Mouse (Mus musculus) limb, embryonic 11.5 days (tissue): ENCODE measurements around the gene Mapk1. TPM values are rescaled to one million over a fixed set of nuclear protein-coding genes. Genes with fewer than 3 reads are reported as not detected.
A peak's percentile ranks its signal among the peaks of the same experiment; 100 is the strongest.

ENCODE experiments used
- ATAC-seq: fragments of 200-750 bp; cut with Nextera tagmentation; 2 replicates; pipeline ENCODE4 v1.8.0; 2017; ENCODE audit warnings: low read depth; ENCODE audit not compliant: insufficient number of reproducible peaks, low FRiP score, low TSS enrichment
- DNase-seq: peaks from one replicate; pipeline ENCODE4 v3.0.0-alpha.2; 2015; ENCODE audit warnings: low spot score
- H3K27ac ChIP-seq: fragments of 300-500 bp; sonication (generic); replicated peaks from 2 replicates; pipeline ENCODE4 v1.5.1; 2014; ENCODE audit warnings: low read depth, mild to moderate bottlenecking, low read length
- H3K27me3 ChIP-seq: fragments of 300-500 bp; sonication (generic); 2 replicates; pipeline ENCODE4 v1.6.1; 2014; ENCODE audit warnings: mild to moderate bottlenecking, low read length, mixed read lengths; ENCODE audit not compliant: control insufficient read depth, insufficient read depth
- H3K36me3 ChIP-seq: fragments of 300-500 bp; sonication (generic); 2 replicates; pipeline ENCODE4 v1.6.1; 2014; ENCODE audit warnings: mild to moderate bottlenecking, low read length, moderate library complexity, mixed read lengths; ENCODE audit not compliant: control insufficient read depth, insufficient read depth
- H3K4me1 ChIP-seq: fragments of 300-500 bp; sonication (generic); 2 replicates; pipeline ENCODE4 v1.6.1; 2014; ENCODE audit warnings: low read length, mixed read lengths; ENCODE audit not compliant: control insufficient read depth, insufficient read depth
- H3K4me2 ChIP-seq: fragments of 300-500 bp; sonication (generic); 2 replicates; pipeline ENCODE4 v1.6.1; 2014; ENCODE audit warnings: low read depth, mild to moderate bottlenecking, moderate library complexity; ENCODE audit not compliant: severe bottlenecking
- H3K4me3 ChIP-seq: fragments of 300-500 bp; sonication (generic); 2 replicates; pipeline ENCODE4 v1.5.1; 2014; ENCODE audit warnings: low read depth, low read length
- H3K9ac ChIP-seq: fragments of 300-500 bp; sonication (generic); 2 replicates; pipeline ENCODE4 v1.6.1; 2014; ENCODE audit warnings: mild to moderate bottlenecking, low read length
- H3K9me3 ChIP-seq: fragments of 300-500 bp; sonication (generic); 2 replicates; pipeline ENCODE4 v1.6.1; 2016; ENCODE audit warnings: low read length; ENCODE audit not compliant: control insufficient read depth
- WGBS: fragments of 180-500 bp; shearing (Covaris S2); extraction: QIAGEN DNeasy Blood & Tissue Kit; methylation state at CpG from one replicate; pipeline ENCODE4 v1.1.7; 2014; 5-methylcytosine and 5-hydroxymethylcytosine counted together
- polyA plus RNA-seq: library from polyadenylated mRNA; unstranded; fragments of >200 nt; fragmentation: Nextera tagmentation; extraction: Ambion mirVana; gene quantifications from 2 replicates; pipeline ENCODE4 v1.2.1, GENCODE M21; 2014

Gene Mapk1
- polyA plus RNA-seq, 1 experiment from 2014 or later, result 172 TPM

GRCm38 (mm10) chr16:17055584-17055983, 72.4 kb downstream of the Mapk1 start:
- Histone ChIP-seq H3K27ac (no peak overlapping the region), H3K27me3 (no peaks in the 10 kb centered on the region), H3K36me3 (no peaks in the 10 kb centered on the region), H3K4me3 (no peak overlapping the region), H3K9me3 (no peaks in the 10 kb centered on the region), H3K4me1 (no peaks in the 10 kb centered on the region), H3K9ac (no peak overlapping the region), H3K4me2 (no peak overlapping the region)
- 75% methylated on average over 3 of the region's 3 CpGs for WGBS
- DNase-seq (no peak), ATAC-seq (no peak)

DNA sequence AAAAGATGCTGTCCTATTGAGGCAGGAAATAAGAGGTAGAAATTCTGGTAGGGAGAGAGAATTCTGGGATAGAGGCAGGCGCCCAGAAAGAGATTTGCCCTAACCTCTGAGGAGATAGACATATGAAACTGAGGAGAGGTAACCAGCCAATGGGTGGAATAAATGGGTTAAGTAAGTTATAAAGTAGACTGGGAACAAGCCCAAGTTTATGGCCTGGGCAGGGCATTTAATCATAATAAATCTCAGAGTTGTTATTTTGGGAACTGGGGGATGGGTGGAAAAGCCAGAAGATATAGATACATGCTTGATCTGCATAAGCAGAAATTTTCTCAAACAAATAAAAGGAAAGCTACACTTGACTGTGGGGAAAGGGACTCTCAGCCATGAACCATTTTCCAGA, 79.2 kb downstream of the Mapk1 start:
- Histone ChIP-seq H3K36me3 (no peaks in the 10 kb centered on the region), H3K4me3 (no peak overlapping the region), H3K4me1 (no peaks in the 10 kb centered on the region), H3K4me2 (no peak overlapping the region), H3K27me3 (no peaks in the 10 kb centered on the region), H3K9ac (no peak overlapping the region), H3K27ac (no peak overlapping the region), H3K9me3 (no peaks in the 10 kb centered on the region)
- ATAC-seq (no peak), DNase-seq (no peak)
- WGBS, result 61% methylated on average over 1 of the region's 1 CpGs

DNA sequence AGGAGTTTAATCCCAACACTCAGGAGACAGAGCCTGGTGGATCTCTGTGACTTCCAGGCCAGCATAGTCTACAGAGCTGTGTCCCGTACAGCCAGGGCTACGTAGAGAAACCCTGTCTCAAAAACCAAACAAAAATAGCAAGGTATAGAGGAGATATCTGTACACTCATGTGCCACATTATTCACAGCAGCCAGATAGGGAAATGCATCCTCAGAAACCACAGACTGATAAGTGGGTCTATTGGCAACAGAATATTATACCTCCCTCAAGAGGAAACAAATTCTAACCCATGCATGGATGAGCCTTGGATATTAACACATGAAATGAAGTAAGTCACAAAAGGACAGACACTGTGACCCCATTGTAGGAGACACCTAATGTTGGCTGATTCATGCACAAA, 84.4 kb downstream of the Mapk1 start:
- no peak overlapping the region for H3K4me2 ChIP-seq
- H3K9me3 ChIP-seq, result no peaks in the 10 kb centered on the region
- DNase-seq (no peak), ATAC-seq (no peak)
- no peak overlapping the region for H3K9ac ChIP-seq
- peaks cover 4% of the 10 kb centered on the region; the same call in 1 of the 2 replicates for H3K4me1 ChIP-seq
- WGBS, result 91% methylated on average over 2 of the region's 2 CpGs
- H3K36me3 ChIP-seq, result no peaks in the 10 kb centered on the region
- no peak overlapping the region for H3K27ac ChIP-seq
- no peak overlapping the region for H3K4me3 ChIP-seq
- no peaks in the 10 kb centered on the region for H3K27me3 ChIP-seq

DNA sequence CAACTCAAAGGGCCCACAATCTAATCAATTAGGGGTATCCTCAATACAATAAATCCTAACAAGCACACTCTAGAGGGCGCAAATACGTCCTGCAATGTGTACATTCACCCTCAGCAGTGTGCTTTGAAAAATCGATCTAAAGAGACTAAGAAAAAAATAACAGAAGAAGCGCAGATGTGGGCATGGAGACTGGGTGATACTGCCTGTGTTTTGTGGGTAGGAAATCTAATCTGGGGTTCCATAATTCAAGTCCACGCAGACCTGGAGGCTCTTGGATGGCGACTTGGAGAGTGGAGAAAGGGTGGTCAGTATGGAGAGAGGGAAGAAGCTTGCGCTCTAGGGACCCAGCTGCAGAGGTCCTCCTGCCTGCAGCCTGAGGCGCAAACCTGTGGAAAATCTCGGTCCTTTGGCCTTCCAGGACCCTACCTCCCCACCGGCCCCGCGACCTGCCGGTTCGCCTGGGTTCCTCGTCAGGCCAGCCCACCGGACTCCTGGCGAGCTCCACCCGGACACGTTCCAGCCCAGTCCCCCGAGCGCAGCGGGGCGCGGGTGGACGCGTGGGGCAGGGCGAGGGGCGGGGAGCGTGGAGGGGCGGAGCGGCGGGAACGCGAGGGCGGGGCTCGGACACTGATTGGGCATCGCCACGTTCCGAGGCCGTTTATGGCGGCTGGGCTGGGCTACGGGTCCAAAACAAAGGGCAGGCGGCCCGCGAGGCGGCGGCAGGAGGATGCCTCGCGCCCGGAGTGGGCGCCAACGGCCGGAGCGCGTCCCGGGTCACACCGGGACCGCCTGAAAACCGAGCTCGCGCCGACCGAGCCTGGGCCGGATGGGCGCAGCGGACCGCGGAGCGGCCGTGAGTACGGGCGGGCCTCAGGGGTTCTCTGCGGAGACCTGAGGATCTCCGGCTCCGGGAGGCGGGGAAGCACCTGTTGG, 86.6 kb downstream of the Mapk1 start, which contains the start of gene Ypel1:
Ypel1 (plus strand) TSS at position 186 of the 933 bp plus-strand sequence.
- peak; percentile 92 for ATAC-seq
- H3K4me2 ChIP-seq, result peak within 1 kb of the TSS; percentile 60
- WGBS, result under 1% methylated on average over 74 of the region's 76 CpGs

GRCm38 (mm10) chr16:17070716-17071115, 87.5 kb downstream of the Mapk1 start:
- ATAC-seq (no peak), DNase-seq (no peak)
- Histone ChIP-seq H3K9ac (peak overlapping the region; percentile 35; the same call in 1 of the 2 replicates), H3K4me1 (peaks cover 4% of the 10 kb centered on the region; the same call in 1 of the 2 replicates), H3K4me2 (peak overlapping the region; percentile 60), H3K27me3 (no peaks in the 10 kb centered on the region), H3K27ac (no peak overlapping the region), H3K9me3 (peaks cover 7% of the 10 kb centered on the region; the same call in 1 of the 2 replicates), H3K36me3 (peaks cover 12% of the 10 kb centered on the region; the same call in 1 of the 2 replicates), H3K4me3 (peak overlapping the region; percentile 75)
- WGBS, result 51% methylated on average over 6 of the region's 6 CpGs

More for the DNA sequence above, 86.6 kb downstream of the Mapk1 start, which contains the start of gene Ypel1:
- Histone ChIP-seq H3K9ac (peak within 1 kb of the TSS; percentile 94), H3K9me3 (no peaks in the 10 kb centered on the region; the same call in 1 of the 2 replicates), H3K4me3 (peak within 1 kb of the TSS; percentile 75), H3K27me3 (no peaks in the 10 kb centered on the region), H3K36me3 (peaks cover 4% of the 10 kb centered on the region; the same call in 1 of the 2 replicates), H3K27ac (peak within 1 kb of the TSS; percentile 60), H3K4me1 (peaks cover 4% of the 10 kb centered on the region; the same call in 1 of the 2 replicates)
- peak; percentile 94 for DNase-seq

DNA sequence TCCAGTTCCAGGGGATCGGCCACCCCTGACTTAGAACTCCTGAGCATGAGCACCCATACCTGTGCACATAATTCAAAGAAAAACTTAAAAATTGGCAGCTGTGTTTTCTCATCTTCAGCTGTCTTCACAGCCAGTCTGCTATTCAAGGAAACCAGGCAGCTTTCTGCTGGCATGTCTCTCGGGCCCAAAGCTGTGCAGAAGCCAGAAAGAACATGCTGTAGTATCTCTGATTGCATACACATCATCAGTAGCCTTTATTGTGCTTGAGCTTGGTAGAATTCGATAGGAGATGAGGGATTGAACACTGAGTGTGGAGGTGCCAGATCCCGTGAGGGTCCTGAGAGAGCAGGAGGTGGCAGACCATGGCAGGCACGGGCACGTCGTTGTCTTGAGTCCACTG, 89.8 kb downstream of the Mapk1 start:
- H3K4me3 ChIP-seq, result no peak overlapping the region
- WGBS, result 94% methylated on average over 7 of the region's 7 CpGs
- peaks cover 8% of the 10 kb centered on the region; the same call in 1 of the 2 replicates for H3K9me3 ChIP-seq
- ATAC-seq, result no peak
- no peaks in the 10 kb centered on the region for H3K27me3 ChIP-seq
- H3K27ac ChIP-seq, result no peak overlapping the region
- DNase-seq, result no peak
- no peak overlapping the region for H3K9ac ChIP-seq
- H3K36me3 ChIP-seq, result peaks cover 17% of the 10 kb centered on the region
- H3K4me2 ChIP-seq, result no peak overlapping the region
- H3K4me1 ChIP-seq, result peaks cover 4% of the 10 kb centered on the region; the same call in 1 of the 2 replicates

- H3K4me1 ChIP-seq, result no peaks in the 10 kb centered on the region
- DNase-seq, result no peak
- 94% methylated on average over 2 of the region's 2 CpGs for WGBS
- no peak overlapping the region for H3K27ac ChIP-seq
- no peak overlapping the region for H3K4me2 ChIP-seq
- H3K9ac ChIP-seq, result no peak overlapping the region
- peaks cover 8% of the 10 kb centered on the region; the same call in 1 of the 2 replicates for H3K9me3 ChIP-seq
- no peak for ATAC-seq
- H3K36me3 ChIP-seq, result peaks cover 21% of the 10 kb centered on the region
- no peak overlapping the region for H3K4me3 ChIP-seq
- no peaks in the 10 kb centered on the region for H3K27me3 ChIP-seq
These were observed 93.1 kb downstream of the Mapk1 start for GRCm38 (mm10) chr16:17076301-17076700.

DNA sequence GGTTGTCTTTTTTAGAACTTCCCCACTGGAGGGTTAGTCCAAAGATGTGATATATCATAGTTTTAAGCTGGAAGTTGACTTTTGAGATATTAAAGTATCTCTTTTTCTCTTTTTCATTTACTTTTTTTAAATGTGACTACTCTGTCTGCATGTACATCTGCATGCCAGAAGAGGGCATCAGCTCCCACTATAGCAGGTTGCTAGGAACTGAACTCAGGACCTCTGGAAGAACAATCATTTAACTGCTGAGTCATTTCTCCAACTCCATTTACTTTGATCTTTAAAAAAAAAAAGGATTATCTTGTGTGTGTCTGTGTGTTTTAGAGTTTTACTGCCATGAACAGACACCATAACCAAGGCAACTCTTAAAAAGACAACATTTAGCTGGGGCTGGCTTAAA, 93.7 kb downstream of the Mapk1 start:
- Histone ChIP-seq H3K36me3 (peaks cover 21% of the 10 kb centered on the region), H3K4me1 (no peaks in the 10 kb centered on the region), H3K4me2 (no peak overlapping the region), H3K9me3 (peaks cover 8% of the 10 kb centered on the region; the same call in 1 of the 2 replicates), H3K4me3 (no peak overlapping the region), H3K27ac (no peak overlapping the region), H3K9ac (no peak overlapping the region), H3K27me3 (no peaks in the 10 kb centered on the region)
- DNase-seq, result no peak
- ATAC-seq, result no peak
